Mouse (Mus musculus) ES-Bruce4 (cell line): ENCODE measurements at regions not wholly inside any gene's neighbourhood (a gene's known extent, or its start where the extent isn't known, plus 50 kb on each side); places are given as distances from the start of the nearest gene placed in this dataset.

Source experiments
- CTCF ChIP-seq: IDR thresholded peaks from one replicate; pipeline ENCODE4 v1.8.1; 2011; ENCODE audit warnings: low read depth, low read length
- POLR2A ChIP-seq: IDR thresholded peaks from one replicate; pipeline ENCODE4 v1.8.1; 2011; ENCODE audit warnings: low read length; ENCODE audit not compliant: insufficient read depth

DNA sequence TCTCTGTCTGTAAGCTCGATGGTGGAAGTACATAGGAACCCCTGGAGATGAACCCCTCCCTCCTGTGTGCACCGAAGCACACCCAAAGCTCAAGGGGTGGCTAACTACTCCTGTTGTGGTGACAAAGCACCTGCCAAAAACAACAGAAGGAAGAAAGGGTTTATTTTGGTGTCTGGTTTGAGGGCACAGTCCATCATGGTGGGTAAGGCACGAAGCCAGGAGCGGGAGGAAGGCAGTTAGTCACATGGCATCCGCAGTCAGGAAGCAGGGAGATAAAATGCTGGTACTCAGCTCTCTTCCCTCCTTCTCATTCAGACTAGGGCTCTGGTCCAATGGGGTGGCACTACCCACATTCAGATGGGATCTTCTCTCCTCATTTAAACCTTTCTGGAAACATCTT, 142.9 kb upstream of the 4931429L15Rik start:
- TF ChIP-seq POLR2A = no peak
- TF ChIP-seq CTCF = no peak
